Mouse (Mus musculus): ENCODE results near the gene Neurog1. TPM values are rescaled to one million over a fixed set of nuclear protein-coding genes. Genes with fewer than 3 reads are reported as not detected.
A peak's percentile ranks its signal among the peaks of the same experiment; 100 is the strongest.

Gene Neurog1
- polyA plus RNA-seq, 1 experiment from 2014 or later: 18.2 TPM

DNA sequence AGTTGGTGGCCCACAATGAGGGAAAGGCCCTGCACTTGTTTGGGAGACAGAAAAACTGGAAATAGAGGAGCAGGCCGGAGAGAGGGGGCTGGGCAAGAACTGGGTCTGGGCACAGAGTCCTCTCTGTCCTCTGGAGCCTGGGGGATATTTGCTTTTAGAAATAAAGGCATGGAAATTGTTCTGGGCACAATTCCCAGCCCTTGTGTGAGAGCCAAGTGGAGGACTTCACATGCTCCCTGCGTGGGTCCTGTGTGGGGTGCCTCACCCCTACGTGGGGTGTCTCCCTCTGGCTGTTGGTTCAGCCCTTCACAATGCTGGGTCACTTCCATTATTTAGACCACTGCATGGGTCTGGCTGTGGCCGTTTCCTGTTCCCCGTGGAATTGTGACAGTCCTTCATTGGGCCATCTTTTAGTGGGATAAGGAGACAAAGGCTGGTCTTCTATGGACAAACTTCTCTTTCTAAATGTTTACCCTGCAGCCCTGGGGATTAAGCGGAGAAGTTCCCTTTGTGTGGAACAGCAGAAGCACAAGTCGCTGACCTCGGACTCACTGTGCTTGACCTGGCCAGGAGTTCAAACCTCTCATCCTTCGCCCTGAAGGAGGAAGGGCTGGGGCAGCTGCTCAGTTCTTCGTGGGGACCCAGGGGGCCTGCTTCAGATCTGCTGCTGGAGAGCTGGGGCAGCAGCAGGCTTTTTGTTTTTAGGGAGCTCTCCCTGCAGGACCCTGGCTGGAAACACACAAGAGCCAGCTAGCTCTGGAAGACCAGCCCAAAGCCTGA, 25.6 kb downstream of the Neurog1 start:
- Histone ChIP-seq H3K9me3 (replicated peaks) (no peaks in the 10 kb centered on the region), H3K4me3 (no peak overlapping the region), H3K36me3 (no peaks in the 10 kb centered on the region), H3K27ac (no peak overlapping the region), H3K27me3 (peaks cover 93% of the 10 kb centered on the region), H3K4me2 (replicated peaks) (no peak overlapping the region), H3K9ac (no peak overlapping the region), H3K4me1 (peaks cover 41% of the 10 kb centered on the region)
- ATAC-seq (ENCODE audit: low FRiP score): no peak
- 21% methylated on average over 10 of the region's 10 CpGs for WGBS

DNA sequence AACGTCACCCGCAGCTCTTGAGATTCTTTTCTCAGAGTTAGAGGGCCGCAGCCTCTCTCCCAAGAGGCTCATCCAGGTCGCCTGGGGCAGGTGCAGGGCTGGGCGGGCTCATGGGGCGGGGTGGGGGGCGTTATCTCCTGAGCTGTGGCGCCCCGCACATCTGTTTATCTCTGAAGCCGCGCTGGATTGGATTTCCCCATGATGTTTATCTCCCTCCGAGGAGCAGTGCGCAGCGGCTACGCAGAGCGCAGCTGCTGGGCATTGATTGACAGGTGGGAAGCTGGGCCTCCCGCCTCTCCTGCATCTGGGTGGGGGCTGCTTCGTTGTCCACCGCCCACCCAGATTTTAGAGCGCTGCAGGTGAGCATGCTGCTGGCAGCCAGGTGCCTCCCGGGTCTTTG, 28.3 kb downstream of the Neurog1 start:
- WGBS: 3% methylated on average over 21 of the region's 21 CpGs
- no peak overlapping the region for H3K9ac ChIP-seq
- H3K27me3 ChIP-seq: peaks cover 90% of the 10 kb centered on the region
- ATAC-seq (ENCODE audit: low FRiP score): no peak
- no peak overlapping the region for H3K4me3 ChIP-seq
- no peaks in the 10 kb centered on the region for H3K9me3 ChIP-seq (replicated peaks)
- peak overlapping the region; percentile 9; the same call in 1 of the 2 replicates for H3K4me2 ChIP-seq (replicated peaks)
- no peaks in the 10 kb centered on the region for H3K36me3 ChIP-seq
- H3K27ac ChIP-seq: no peak overlapping the region
- peaks cover 40% of the 10 kb centered on the region for H3K4me1 ChIP-seq

DNA sequence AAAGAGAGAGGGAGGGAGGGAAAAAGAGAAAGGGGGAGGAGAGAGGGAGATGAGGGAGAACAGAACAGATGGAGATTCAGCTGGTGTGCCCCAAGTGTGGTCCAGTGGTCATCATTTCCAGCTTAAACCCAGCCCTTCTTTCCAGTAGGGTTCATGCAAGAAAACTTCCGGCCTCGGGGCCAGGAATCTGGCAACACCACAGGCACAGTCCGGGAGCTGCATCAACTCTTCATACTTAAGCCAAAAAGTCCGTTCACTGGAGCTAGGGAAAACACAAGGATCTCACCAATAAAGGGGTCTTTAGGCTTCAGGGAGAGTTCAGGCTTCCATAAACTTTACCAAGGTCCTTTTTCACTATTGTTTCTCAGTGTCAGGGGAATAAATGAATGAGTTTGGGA, 29.1 kb downstream of the Neurog1 start:
- H3K4me2 ChIP-seq (replicated peaks): 0 out of 2 replicates have a peak overlapping the region, but pooled peaks have one; percentile 58
- WGBS: 7% methylated on average over 4 of the region's 4 CpGs
- H3K9ac ChIP-seq: no peak overlapping the region
- no peak for ATAC-seq (ENCODE audit: low FRiP score)
- H3K4me1 ChIP-seq: peaks cover 36% of the 10 kb centered on the region
- H3K27me3 ChIP-seq: peaks cover 90% of the 10 kb centered on the region
- H3K27ac ChIP-seq: peak overlapping the region; percentile 74
- no peak overlapping the region; the same call in 1 of the 2 replicates for H3K4me3 ChIP-seq
- no peaks in the 10 kb centered on the region for H3K36me3 ChIP-seq
- H3K9me3 ChIP-seq (replicated peaks): no peaks in the 10 kb centered on the region

DNA sequence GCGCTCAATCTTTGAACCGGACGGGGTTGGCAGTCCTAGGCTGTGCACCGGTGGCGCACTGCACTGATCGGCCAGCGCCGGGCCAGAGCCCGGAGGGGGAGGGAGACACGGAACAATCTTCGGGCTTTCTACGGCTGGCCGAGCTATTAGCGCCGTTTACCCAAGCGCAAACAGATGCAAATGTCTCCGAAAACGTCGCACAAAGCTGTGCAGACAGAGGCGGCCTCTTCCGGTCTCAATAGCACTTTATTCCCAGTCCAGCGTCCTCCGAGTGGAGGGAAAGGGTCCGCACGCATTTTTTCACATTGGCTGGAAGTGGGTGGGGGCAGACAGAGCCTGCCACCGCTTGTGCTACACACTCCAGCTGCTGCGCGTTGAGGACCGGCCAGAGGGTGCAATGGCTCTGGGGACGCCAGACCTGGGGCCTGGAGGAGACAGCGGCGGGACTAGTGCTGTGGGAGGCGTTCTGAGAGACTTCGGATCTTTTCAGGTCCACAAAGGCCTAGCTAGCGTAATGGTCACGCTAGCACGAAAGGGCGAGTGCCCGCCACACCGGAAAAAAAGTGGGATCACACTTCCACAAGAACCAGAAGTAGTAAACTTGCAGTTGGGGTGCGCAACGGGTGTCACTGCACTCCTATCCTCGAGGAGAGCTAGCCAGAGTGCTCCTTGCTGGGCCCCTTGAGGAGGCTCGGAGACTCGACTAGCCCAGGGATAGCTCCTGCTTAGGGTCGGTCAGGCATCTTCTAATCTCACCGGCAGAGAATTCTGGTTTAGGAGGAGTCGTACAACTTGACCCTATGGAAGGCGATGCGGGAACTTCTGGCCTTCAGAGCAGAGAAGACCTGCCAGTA, 29.7 kb downstream of the Neurog1 start:
- Histone ChIP-seq H3K4me1 (peaks cover 36% of the 10 kb centered on the region), H3K36me3 (no peaks in the 10 kb centered on the region), H3K27me3 (peaks cover 88% of the 10 kb centered on the region), H3K4me2 (replicated peaks) (peak overlapping the region; percentile 58), H3K9ac (peak overlapping the region; percentile 38), H3K9me3 (replicated peaks) (no peaks in the 10 kb centered on the region), H3K27ac (peak overlapping the region; percentile 74), H3K4me3 (peak overlapping the region; percentile 22)
- WGBS: 2% methylated on average over 50 of the region's 50 CpGs
- ATAC-seq (ENCODE audit: low FRiP score): peak; percentile 81

DNA sequence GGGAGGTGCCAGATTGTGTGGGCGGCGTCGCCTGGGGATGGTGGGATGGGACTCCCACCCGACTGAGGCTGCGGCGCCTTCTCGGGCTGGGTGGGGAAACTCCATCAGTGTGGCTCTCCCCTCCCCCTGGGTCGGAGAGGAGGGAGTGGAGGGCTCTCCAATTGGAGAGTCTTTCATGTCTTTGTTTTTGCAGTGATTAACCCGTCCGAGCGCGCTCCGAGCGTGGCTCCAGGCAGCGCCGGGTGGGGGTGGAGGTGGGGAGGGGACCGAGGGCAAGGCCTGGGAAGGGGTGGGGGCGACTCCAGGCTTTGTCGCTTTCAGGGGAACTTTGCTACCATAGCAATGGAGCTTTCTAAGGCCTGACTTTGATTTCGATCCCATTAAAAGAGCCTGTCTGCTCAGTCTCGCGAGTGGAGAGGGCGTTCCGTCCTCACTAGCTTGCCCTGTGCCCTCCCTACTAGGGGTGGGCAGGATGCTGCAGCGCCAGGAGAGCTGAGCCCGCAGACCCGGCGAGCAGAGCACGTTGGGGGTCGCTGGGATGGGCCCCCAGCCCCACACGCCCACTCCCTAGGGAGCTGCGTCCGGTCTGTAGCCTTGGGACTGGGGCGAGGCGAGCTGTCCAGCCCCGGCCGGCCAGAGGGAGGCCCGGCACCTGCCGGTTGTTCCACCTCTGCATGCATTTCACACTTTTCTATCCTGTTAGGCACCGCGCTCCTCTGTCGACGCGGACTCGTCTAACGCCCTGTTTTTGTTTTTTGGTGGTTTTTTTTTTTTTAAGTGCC, 30.6 kb downstream of the Neurog1 start:
- H3K27me3 ChIP-seq: peaks cover 86% of the 10 kb centered on the region
- H3K9me3 ChIP-seq (replicated peaks): no peaks in the 10 kb centered on the region
- peak overlapping the region; percentile 74 for H3K27ac ChIP-seq
- WGBS: under 1% methylated on average over 45 of the region's 46 CpGs
- H3K4me2 ChIP-seq (replicated peaks): peak overlapping the region; percentile 58
- no peaks in the 10 kb centered on the region for H3K36me3 ChIP-seq
- peak; percentile 86 for ATAC-seq (ENCODE audit: low FRiP score)
- H3K4me3 ChIP-seq: peak overlapping the region; percentile 29
- peaks cover 39% of the 10 kb centered on the region for H3K4me1 ChIP-seq
- H3K9ac ChIP-seq: peak overlapping the region; percentile 48

DNA sequence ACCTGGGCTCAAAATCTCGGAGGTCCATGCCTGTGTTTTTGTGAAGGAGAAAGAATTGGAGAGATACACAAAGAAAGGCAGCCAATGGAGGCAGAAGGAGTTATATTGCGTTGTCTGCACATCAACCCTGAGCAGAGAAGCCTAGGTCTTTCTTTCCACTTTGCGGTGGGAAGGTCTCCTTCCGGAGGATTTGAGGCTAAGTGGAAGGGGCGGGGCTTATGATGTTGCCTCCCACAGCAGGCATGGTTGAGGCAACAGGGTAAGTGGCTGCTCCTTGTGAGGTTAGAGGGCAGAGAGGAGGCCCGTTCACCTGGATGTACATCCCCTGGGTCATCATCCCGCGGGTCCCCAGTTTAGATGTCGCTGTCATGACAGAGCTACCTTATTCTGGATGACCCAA, 32.7 kb downstream of the Neurog1 start:
- H3K27me3 ChIP-seq: peaks cover 87% of the 10 kb centered on the region
- H3K4me2 ChIP-seq (replicated peaks): no peak overlapping the region
- no peaks in the 10 kb centered on the region for H3K9me3 ChIP-seq (replicated peaks)
- no peak overlapping the region for H3K9ac ChIP-seq
- H3K4me1 ChIP-seq: peaks cover 51% of the 10 kb centered on the region
- no peak for ATAC-seq (ENCODE audit: low FRiP score)
- H3K4me3 ChIP-seq: no peak overlapping the region
- H3K36me3 ChIP-seq: no peaks in the 10 kb centered on the region
- H3K27ac ChIP-seq: no peak overlapping the region
- WGBS: 61% methylated on average over 9 of the region's 9 CpGs

DNA sequence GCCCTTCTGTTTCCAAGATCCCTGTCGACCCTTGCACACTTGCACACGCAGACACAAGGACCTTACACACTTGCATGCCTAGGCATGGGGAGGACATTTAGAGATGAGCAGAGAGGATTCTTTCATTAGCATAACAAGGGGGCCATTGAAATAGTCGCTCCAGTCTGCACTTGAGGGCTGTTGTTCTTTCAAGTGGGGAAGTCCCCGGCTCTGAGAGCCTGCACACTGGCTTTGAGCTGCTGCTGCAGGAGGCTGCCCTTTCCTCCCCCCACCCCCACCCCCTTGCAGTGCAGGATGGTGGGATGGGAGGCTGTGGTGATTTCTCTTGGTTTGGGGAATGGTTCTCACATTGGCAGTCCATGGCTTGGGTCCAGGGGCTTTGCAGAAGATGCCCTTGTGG, 35.9 kb downstream of the Neurog1 start:
- WGBS: 7% methylated on average over 4 of the region's 4 CpGs
- Histone ChIP-seq H3K27ac (peak overlapping the region; percentile 44; the same call in 1 of the 2 replicates), H3K4me2 (replicated peaks) (no peak overlapping the region), H3K9me3 (replicated peaks) (peaks cover 5% of the 10 kb centered on the region), H3K36me3 (no peaks in the 10 kb centered on the region), H3K4me1 (peaks cover 23% of the 10 kb centered on the region), H3K9ac (no peak overlapping the region), H3K27me3 (peaks cover 83% of the 10 kb centered on the region), H3K4me3 (no peak overlapping the region)
- peak; percentile 32; the same call in 1 of the 2 replicates for ATAC-seq (ENCODE audit: low FRiP score)

DNA sequence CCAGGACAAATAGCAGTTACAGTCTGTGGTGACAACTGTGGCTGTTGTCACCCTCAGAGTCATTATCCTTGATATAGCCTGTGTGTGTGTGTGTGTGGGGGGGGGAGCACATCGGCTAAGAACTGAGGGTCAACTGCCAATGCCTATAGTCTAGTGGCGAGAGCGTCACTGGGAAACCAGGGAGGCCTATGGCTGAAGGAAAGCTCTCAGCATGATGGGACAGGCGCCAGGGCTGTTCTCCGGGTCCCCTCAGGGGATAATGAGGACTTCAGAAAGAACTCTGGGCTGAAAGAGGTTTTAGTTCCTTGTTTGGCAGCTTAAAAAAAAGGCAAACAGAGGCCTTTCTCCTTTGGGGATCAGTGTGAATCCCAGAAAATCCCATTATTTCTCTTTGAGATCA, 37.3 kb downstream of the Neurog1 start:
- Histone ChIP-seq H3K4me1 (peaks cover 21% of the 10 kb centered on the region), H3K4me3 (no peak overlapping the region), H3K9ac (no peak overlapping the region), H3K27ac (no peak overlapping the region), H3K36me3 (no peaks in the 10 kb centered on the region), H3K27me3 (peaks cover 88% of the 10 kb centered on the region), H3K9me3 (replicated peaks) (peaks cover 11% of the 10 kb centered on the region), H3K4me2 (replicated peaks) (no peak overlapping the region)
- WGBS: 51% methylated on average over 5 of the region's 5 CpGs
- no peak for ATAC-seq (ENCODE audit: low FRiP score)

DNA sequence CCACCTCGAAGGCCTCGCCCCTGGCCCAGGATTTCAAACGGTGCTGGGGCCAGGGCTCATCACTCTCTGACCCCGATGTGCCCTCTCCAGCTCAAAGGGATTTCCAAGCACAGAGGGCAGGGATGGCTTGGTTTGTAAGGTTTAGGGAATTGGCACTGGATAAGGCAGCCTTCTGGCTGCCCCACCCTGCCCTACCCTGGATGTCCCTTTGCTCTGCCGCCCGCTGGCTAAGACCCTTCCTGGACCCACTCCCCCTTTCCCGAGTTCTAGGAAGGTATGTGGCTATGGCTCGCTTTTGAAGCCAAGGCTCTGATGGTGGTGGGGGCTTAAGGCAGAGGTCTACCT, 42.9 kb downstream of the Neurog1 start:
- peak overlapping the region; percentile 62 for H3K27ac ChIP-seq
- H3K4me1 ChIP-seq: peaks cover 17% of the 10 kb centered on the region
- 0 out of 2 replicates have a peak overlapping the region, but pooled peaks have one; percentile 1 for H3K4me3 ChIP-seq
- H3K9ac ChIP-seq: no peak overlapping the region
- peak; percentile 48; the same call in 1 of the 2 replicates for ATAC-seq (ENCODE audit: low FRiP score)
- H3K27me3 ChIP-seq: peaks cover 80% of the 10 kb centered on the region
- H3K9me3 ChIP-seq (replicated peaks): peaks cover 11% of the 10 kb centered on the region
- peak overlapping the region; percentile 45 for H3K4me2 ChIP-seq (replicated peaks)
- 10% methylated on average over 8 of the region's 8 CpGs for WGBS
- H3K36me3 ChIP-seq: no peaks in the 10 kb centered on the region

DNA sequence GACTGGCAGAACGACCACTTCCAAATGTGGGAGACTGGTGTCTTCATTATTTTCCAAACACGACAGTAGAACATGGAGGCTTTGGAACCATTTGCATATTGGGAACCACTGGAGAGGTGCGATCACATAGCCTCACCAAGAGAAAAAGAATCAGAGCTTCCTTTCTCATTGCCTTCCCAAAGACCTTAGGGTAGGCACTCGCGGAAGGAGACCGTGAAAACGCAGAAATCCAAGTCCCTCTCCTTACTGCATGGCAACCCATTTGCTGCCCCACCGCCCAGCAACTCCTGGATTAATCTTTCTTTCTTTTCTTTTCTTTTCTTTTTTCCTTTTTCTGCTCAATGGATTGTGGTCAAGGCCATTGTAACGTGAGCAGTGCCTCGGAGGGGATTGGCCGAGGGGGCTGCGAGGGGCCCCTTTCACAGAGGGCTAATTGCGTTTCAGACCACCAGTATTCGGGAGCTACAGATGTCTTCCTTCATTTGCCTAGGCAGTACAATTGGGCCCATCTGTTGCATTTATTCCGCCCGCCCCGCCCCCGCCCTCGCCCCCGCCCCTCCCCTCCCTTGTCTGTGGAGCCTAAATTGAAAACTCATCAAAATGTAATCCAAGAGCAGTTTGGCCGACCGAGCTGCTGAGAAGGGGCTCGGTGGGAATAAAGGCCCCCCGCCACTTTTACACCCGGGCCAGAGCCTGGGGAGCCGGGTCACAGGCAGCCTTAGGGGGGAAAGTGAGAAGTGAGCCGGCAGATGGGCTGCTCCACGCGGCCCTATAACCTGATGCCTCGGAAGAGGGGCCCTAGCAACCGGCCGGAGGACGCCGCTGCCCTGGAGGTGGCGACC, 43.5 kb downstream of the Neurog1 start:
- 0 out of 2 replicates have a peak overlapping the region, but pooled peaks have one; percentile 1 for H3K4me3 ChIP-seq
- ATAC-seq (ENCODE audit: low FRiP score): peak; percentile 90
- H3K4me2 ChIP-seq (replicated peaks): peak overlapping the region; percentile 45
- peaks cover 75% of the 10 kb centered on the region for H3K27me3 ChIP-seq
- H3K9ac ChIP-seq: no peak overlapping the region
- peaks cover 11% of the 10 kb centered on the region for H3K9me3 ChIP-seq (replicated peaks)
- H3K4me1 ChIP-seq: peaks cover 17% of the 10 kb centered on the region
- peak overlapping the region; percentile 66 for H3K27ac ChIP-seq
- no peaks in the 10 kb centered on the region for H3K36me3 ChIP-seq
- WGBS: 3% methylated on average over 35 of the region's 35 CpGs

Data from hindbrain, embryonic 12.5 days (tissue).